Mouse (Mus musculus): Measurements from ENCODE around the gene Zfp985. TPM values are rescaled to one million over a fixed set of nuclear protein-coding genes. Genes with fewer than 3 reads are reported as not detected.
"Not testable (repeated sequence)": the region's sequence is repeated elsewhere in the genome, so short reads cannot be mapped to it uniquely, and the experiment has no call there.

The Zfp985 gene
- polyA plus RNA-seq, 1 experiment = not detected

DNA sequence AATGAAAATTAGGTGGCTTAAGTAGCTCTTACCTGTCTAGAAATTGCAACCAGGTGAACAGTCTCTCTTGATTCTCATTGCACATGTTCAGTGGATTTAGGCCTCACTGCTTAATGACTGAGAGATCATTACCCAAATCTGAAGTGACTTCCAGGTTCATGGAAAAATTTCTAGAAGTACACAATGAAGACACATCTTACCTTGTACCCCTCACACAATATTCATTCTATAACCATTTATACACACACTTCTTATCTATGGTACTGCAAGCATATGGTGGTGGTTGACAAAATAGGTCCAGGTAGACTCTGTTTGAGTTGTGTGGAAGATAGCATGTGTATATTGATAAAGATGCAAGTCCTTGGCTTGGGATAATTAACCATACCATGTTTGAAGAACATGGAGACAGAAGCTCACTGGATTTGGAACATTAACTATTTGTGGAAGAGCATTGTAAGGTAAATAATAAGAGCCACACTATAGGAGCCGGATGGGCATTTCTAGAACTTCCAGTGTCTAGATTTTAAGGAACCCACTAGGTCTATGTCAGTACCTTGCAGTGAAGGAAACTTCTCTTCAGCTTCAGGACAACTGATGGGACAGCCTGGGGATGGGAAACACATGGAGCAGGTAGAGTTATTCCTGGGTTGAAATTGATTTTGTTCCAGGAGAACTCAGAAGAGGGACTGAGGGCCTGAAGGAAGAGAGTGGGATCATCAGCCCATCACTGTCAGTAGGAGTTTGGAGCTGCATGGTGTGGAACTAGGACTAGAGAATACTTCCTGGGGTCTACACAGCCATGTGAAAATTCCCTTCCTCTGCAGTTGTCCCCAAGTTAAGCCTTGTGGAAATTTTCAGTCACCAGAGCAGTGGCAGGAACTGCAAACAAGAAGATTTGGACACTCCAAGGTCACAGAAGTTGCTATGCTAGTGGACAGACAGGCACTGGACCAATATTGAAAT, 33.7 kb downstream of the Zfp985 start:
- H3K27ac ChIP-seq (ENCODE audit: insufficient read depth, low read length) = no peak overlapping the region
- no peaks in the 10 kb centered on the region for H3K4me1 ChIP-seq (ENCODE audit: control insufficient read depth, insufficient read depth, insufficient read length)
- 57% methylated on average over 1 of the region's 1 CpGs for WGBS
- no peaks in the 10 kb centered on the region for H3K36me3 ChIP-seq (ENCODE audit: control insufficient read depth, insufficient read depth, low read length)
- H3K4me3 ChIP-seq (ENCODE audit: extremely low read depth, insufficient read depth, insufficient read length) = no peak overlapping the region
- DNase-seq (ENCODE audit: low read depth in 1 of 2, low spot score in 2 of 2) = no peak
- no peak for TF ChIP-seq CTCF (IDR thresholded peaks at IDR 0.05; ENCODE audit: extremely low read depth, insufficient read depth, insufficient read length, insufficient replicate concordance)
- TF ChIP-seq POLR2A (IDR thresholded peaks at IDR 0.05; ENCODE audit: low read depth, low read length) = no peak
- H3K27me3 ChIP-seq (ENCODE audit: control insufficient read depth, insufficient read depth, low read length) = no peaks in the 10 kb centered on the region

GRCm38 (mm10) chr4:147594630-147595029, 41.6 kb downstream of the Zfp985 start:
- H3K4me1 ChIP-seq (ENCODE audit: control insufficient read depth, insufficient read depth, insufficient read length); DNase-seq (ENCODE audit: low read depth in 1 of 2, low spot score in 2 of 2); H3K36me3 ChIP-seq (ENCODE audit: control insufficient read depth, insufficient read depth, low read length); H3K27ac ChIP-seq (ENCODE audit: insufficient read depth, low read length); H3K4me3 ChIP-seq (ENCODE audit: extremely low read depth, insufficient read depth, insufficient read length); H3K27me3 ChIP-seq (ENCODE audit: control insufficient read depth, insufficient read depth, low read length): not testable (repeated sequence)
- WGBS = 82% methylated on average over 3 of the region's 3 CpGs

- H3K4me3 ChIP-seq (ENCODE audit: extremely low read depth, insufficient read depth, insufficient read length) = no peak overlapping the region
- no peaks in the 10 kb centered on the region for H3K36me3 ChIP-seq (ENCODE audit: control insufficient read depth, insufficient read depth, low read length)
- no peak for DNase-seq (ENCODE audit: low read depth in 1 of 2, low spot score in 2 of 2)
- 63% methylated on average over 1 of the region's 1 CpGs for WGBS
- no peak overlapping the region for H3K27ac ChIP-seq (ENCODE audit: insufficient read depth, low read length)
- H3K27me3 ChIP-seq (ENCODE audit: control insufficient read depth, insufficient read depth, low read length) = no peaks in the 10 kb centered on the region
- no peaks in the 10 kb centered on the region for H3K4me1 ChIP-seq (ENCODE audit: control insufficient read depth, insufficient read depth, insufficient read length)
- TF ChIP-seq POLR2A (IDR thresholded peaks at IDR 0.05; ENCODE audit: low read depth, low read length) = no peak
- no peak for TF ChIP-seq CTCF (IDR thresholded peaks at IDR 0.05; ENCODE audit: extremely low read depth, insufficient read depth, insufficient read length, insufficient replicate concordance)
Observed at GRCm38 (mm10) chr4:147597685-147598084, 44.6 kb downstream of the Zfp985 start.

DNA sequence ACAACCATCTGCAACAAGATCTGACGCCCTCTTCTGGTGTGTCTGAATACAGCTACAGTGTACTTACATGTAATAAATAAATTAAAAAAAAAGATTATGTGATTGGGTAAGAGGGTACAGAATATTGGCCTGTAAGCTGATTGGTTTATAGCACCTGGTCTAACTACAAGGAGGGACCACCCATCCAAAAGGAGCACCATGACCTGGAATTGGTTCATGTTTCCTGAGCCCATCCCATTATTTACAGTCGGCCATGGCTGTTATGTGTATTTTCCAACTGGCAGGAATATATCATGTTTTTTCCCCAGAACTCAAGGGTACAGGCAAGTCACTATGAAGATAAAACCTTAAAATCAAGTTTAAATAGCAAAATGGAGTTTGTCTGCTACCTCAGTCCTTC, 45.8 kb downstream of the Zfp985 start:
- 60% methylated on average over 2 of the region's 2 CpGs for WGBS
- Histone ChIP-seq H3K27me3 (ENCODE audit: control insufficient read depth, insufficient read depth, low read length) (no peaks in the 10 kb centered on the region), H3K27ac (ENCODE audit: insufficient read depth, low read length) (no peak overlapping the region), H3K4me3 (ENCODE audit: extremely low read depth, insufficient read depth, insufficient read length) (no peak overlapping the region), H3K4me1 (ENCODE audit: control insufficient read depth, insufficient read depth, insufficient read length) (no peaks in the 10 kb centered on the region), H3K36me3 (ENCODE audit: control insufficient read depth, insufficient read depth, low read length) (no peaks in the 10 kb centered on the region)
- DNase-seq (ENCODE audit: low read depth in 1 of 2, low spot score in 2 of 2) = no peak
- TF ChIP-seq CTCF (IDR thresholded peaks at IDR 0.05; ENCODE audit: extremely low read depth, insufficient read depth, insufficient read length, insufficient replicate concordance) = no peak
- no peak for TF ChIP-seq POLR2A (IDR thresholded peaks at IDR 0.05; ENCODE audit: low read depth, low read length)

GRCm38 (mm10) chr4:147601881-147602280, 48.8 kb downstream of the Zfp985 start:
- H3K36me3 ChIP-seq (ENCODE audit: control insufficient read depth, insufficient read depth, low read length) = no peaks in the 10 kb centered on the region
- DNase-seq (ENCODE audit: low read depth in 1 of 2, low spot score in 2 of 2) = no peak
- H3K4me3 ChIP-seq (ENCODE audit: extremely low read depth, insufficient read depth, insufficient read length) = no peak overlapping the region
- WGBS = 45% methylated on average over 1 of the region's 1 CpGs
- H3K27me3 ChIP-seq (ENCODE audit: control insufficient read depth, insufficient read depth, low read length) = no peaks in the 10 kb centered on the region
- TF ChIP-seq POLR2A (IDR thresholded peaks at IDR 0.05; ENCODE audit: low read depth, low read length) (no peak), CTCF (IDR thresholded peaks at IDR 0.05; ENCODE audit: extremely low read depth, insufficient read depth, insufficient read length, insufficient replicate concordance) (no peak)
- H3K27ac ChIP-seq (ENCODE audit: insufficient read depth, low read length) = no peak overlapping the region
- no peaks in the 10 kb centered on the region for H3K4me1 ChIP-seq (ENCODE audit: control insufficient read depth, insufficient read depth, insufficient read length)

DNA sequence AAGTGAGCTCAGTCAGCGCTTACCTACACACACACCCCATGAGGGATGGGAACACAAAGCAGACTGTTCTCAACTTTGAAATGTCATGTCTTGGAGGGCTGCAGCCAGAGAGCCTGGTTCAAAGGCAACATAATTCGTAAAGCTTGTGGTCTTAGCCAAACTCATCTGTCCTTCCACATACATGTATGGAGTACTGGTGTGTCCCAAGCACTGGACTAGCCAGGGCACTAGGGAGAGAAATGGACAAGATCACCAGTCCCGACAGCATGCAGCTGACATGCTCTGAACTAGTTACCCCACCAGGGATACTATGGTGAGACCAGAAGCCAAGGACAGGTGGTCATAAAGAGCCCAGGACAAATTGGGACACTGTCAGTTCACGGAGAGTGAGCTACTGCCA, 50.7 kb downstream of the Zfp985 start:
- Histone ChIP-seq H3K27ac (ENCODE audit: insufficient read depth, low read length) (no peak overlapping the region), H3K4me1 (ENCODE audit: control insufficient read depth, insufficient read depth, insufficient read length) (no peaks in the 10 kb centered on the region), H3K36me3 (ENCODE audit: control insufficient read depth, insufficient read depth, low read length) (no peaks in the 10 kb centered on the region), H3K27me3 (ENCODE audit: control insufficient read depth, insufficient read depth, low read length) (no peaks in the 10 kb centered on the region), H3K4me3 (ENCODE audit: extremely low read depth, insufficient read depth, insufficient read length) (no peak overlapping the region)
- TF ChIP-seq CTCF (IDR thresholded peaks at IDR 0.05; ENCODE audit: extremely low read depth, insufficient read depth, insufficient read length, insufficient replicate concordance) (no peak), POLR2A (IDR thresholded peaks at IDR 0.05; ENCODE audit: low read depth, low read length) (no peak)
- WGBS = 79% methylated on average over 4 of the region's 4 CpGs
- DNase-seq (ENCODE audit: low read depth in 1 of 2, low spot score in 2 of 2) = no peak

DNA sequence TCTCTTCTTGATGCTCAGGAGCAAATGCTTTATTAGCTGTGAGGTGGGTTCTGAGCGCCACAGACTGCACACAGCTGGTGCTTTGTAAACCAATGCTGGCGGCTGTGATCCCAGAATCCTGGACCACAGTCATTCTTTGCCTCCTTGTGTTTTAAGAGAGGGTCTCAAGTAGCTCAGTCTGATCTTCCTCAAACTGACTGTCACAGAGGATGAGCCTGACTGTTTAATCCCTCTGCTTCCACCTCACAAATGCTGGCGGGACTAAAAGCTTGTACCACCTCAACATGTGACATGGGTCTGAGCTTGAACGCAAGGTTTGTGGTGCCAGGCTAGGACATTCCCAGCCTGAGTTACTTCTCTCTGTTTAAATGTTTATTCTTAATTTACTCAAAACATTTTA, 52.4 kb downstream of the Zfp985 start:
- no peaks in the 10 kb centered on the region for H3K27me3 ChIP-seq (ENCODE audit: control insufficient read depth, insufficient read depth, low read length)
- H3K36me3 ChIP-seq (ENCODE audit: control insufficient read depth, insufficient read depth, low read length) = no peaks in the 10 kb centered on the region
- H3K4me1 ChIP-seq (ENCODE audit: control insufficient read depth, insufficient read depth, insufficient read length) = no peaks in the 10 kb centered on the region
- H3K27ac ChIP-seq (ENCODE audit: insufficient read depth, low read length) = no peak overlapping the region
- no peak overlapping the region for H3K4me3 ChIP-seq (ENCODE audit: extremely low read depth, insufficient read depth, insufficient read length)
- DNase-seq (ENCODE audit: low read depth in 1 of 2, low spot score in 2 of 2) = no peak
- TF ChIP-seq CTCF (IDR thresholded peaks at IDR 0.05; ENCODE audit: extremely low read depth, insufficient read depth, insufficient read length, insufficient replicate concordance) = no peak
- no peak for TF ChIP-seq POLR2A (IDR thresholded peaks at IDR 0.05; ENCODE audit: low read depth, low read length)
- WGBS = 80% methylated on average over 4 of the region's 4 CpGs

DNA sequence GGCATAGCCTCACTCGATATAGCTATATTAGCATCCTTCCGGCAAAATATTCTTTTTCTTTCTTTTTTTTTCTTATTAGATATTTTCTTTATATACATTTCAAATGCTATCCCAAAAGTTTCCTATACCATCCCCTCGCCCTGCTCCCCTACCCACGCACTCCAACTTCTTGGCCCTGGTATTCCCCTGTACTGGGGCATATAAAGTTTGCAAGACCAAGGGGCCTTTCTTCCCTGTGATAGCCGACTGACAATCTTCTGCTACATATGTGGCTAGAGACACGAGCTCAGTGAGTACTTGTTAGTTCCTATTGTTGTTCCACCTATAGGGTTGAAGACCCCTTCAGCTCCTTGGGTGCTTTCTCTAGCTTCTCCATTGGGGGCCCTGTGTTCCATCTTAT, 53.4 kb downstream of the Zfp985 start:
- not testable (repeated sequence) for H3K4me3 ChIP-seq (ENCODE audit: extremely low read depth, insufficient read depth, insufficient read length); DNase-seq (ENCODE audit: low read depth in 1 of 2, low spot score in 2 of 2); H3K4me1 ChIP-seq (ENCODE audit: control insufficient read depth, insufficient read depth, insufficient read length); H3K27me3 ChIP-seq (ENCODE audit: control insufficient read depth, insufficient read depth, low read length); H3K27ac ChIP-seq (ENCODE audit: insufficient read depth, low read length); H3K36me3 ChIP-seq (ENCODE audit: control insufficient read depth, insufficient read depth, low read length)
- WGBS = 85% methylated on average over 6 of the region's 6 CpGs

DNA sequence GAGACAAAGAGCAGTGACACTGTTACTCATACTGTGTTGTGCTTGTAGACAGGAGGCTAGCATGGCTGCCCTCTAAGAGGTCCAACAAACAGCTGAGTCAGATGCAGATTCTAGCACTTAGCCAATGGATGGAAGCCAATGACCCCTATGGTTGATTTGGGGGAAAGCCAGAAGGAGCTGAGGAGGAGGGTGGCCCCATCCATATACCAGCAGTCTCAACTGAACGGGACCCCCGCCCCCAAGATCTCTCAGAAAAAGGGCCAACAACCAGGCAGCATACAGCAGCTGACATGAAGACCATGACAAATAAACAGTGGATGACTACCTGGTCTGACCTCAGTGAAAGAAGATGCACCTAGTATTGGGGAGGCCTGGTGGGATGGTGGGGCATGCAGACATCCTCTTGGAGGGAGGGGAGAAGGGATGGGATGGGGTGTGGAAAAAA, 80.8 kb downstream of the Zfp985 start:
- H3K27ac ChIP-seq (ENCODE audit: insufficient read depth, low read length); H3K27me3 ChIP-seq (ENCODE audit: control insufficient read depth, insufficient read depth, low read length); H3K4me3 ChIP-seq (ENCODE audit: extremely low read depth, insufficient read depth, insufficient read length); H3K4me1 ChIP-seq (ENCODE audit: control insufficient read depth, insufficient read depth, insufficient read length); H3K36me3 ChIP-seq (ENCODE audit: control insufficient read depth, insufficient read depth, low read length); DNase-seq (ENCODE audit: low read depth in 1 of 2, low spot score in 2 of 2): not testable (repeated sequence)
- WGBS = no CpG with 5 or more reads among the region's 2 CpGs

Data from spleen, adult 2 months (tissue).